Mouse (Mus musculus): ENCODE results near the gene Rnf224.
A peak's percentile ranks its signal among the peaks of the same experiment; 100 is the strongest.
"Not testable (repeated sequence)": the region's sequence is repeated elsewhere in the genome, so short reads cannot be mapped to it uniquely, and the experiment has no call there.

Gene Rnf224

DNA sequence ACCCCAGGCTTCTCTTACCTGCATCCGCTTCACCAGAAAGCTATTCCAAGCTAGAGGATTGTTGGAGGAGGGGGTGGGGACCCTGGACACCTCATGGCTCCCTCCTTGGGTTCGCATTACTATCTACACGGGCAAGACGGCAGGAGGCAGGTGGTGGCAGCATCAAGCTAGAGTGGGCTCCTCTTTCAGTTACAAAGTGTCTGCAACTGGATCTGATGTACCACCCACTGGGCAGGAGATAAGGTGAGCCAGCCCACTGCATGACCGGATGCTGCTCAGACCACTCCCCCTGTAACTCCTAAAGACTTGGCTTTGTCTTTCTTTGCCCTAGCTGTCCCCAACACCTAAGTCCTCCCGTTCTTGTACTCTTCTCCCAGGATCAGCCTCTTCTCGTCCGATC is at the start of gene Rnf224:
TSS of gene Rnf224 (minus strand) at position 174 of the 400 bp plus-strand sequence.
- DNase-seq: no peak

DNA sequence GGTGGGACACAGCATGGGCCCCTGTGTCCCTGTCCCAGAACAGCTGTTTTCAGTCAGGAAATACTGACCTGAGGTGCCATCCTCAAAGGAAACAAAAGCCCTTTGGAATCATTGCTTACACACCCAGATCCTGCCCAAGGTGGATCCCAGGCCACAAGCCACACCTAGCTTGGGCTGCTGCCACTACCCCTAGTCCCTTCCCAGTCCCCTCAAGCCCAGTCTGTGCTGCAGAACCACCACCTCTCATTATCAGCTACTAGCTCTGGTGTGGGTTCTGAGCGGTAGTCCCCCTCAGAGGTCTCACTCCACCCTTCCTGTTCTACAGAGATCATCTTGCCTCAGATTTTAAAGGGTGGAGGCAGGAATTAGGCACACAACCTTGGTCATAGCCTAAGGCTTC is 49.7 kb upstream of the Rnf224 start:
- no peak for DNase-seq

DNA sequence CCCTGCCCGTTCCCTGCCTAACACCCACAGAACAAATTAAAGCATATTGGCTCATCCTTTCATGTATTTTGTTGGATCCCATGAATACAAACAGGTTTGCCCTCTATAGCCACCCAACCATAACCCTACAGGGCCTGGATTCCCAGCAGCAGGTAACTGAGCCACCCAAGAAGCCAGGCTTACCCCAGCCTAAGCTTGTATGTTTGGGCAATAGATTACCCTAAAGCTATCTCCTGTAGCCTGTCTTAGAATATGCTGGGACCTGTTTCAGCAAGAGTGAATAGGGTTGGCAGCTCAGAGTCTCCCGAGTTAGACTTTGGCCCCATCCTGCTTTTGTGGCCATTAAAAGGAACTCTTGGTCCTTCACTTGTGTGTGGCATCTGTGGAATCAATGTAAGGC is 49.0 kb upstream of the Rnf224 start:
- DNase-seq: no peak

DNA sequence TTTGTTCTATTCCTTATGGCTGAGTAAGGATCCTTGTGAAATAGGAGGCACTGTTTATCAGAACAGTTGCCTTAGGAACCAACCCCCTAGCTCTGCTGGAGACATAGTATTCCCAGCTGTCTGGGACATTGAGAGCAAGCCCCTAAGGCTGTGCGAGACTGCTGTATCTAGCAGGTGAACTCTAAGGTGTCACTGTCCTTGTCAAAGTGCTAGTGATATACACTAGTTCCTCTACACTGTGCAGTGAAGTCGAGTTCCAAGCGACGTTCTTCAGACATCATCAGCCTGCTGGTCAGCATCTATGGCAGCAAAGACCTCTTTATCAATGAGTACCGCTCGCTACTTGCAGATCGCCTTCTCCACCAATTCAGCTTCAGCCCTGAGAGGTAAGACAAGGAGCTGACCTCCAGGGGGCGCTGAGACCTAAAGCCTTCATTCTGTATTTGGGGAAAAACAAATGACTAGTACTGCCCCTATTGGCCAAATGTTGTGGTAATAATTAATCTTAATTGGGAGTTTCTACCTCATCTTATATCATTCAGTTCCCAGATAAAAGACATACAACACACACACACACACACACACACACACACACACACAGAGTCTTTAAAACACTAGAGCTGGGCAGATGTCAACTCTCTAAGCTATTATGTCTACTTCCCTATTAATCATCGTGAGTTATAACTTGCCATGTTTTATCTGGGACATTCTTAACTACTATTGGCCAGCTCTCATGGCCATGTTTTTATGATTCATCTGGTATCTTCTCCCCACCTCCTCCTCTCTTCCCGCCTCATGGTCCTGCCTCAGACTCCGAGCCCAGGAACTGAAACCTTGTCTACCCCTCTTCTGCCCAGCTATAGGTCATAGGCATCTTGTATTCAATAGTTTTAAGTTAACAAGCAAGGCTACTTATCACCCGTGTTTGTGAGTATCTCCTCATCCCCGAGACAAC is 42.6 kb upstream of the Rnf224 start:
- DNase-seq: peak; percentile 86 to 94

DNA sequence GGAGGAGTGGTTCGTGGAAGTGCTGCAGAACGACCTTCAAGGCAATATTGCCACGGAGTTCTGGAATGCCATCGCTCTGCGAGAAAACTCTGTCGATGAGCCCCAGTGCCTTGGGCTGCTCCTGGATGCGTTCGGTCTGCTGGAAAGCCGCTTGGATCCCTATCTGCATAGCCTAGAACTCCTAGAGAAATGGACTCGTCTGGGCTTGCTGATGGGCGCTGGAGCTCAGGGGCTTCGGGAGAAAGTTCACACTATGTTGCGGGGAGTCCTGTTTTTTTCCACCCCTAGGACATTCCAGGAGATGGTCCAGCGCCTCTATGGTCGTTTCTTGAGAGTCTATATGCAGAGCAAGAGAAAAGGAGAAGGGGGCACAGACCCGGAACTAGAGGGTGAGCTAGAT is 36.4 kb upstream of the Rnf224 start:
- no peak for DNase-seq

DNA sequence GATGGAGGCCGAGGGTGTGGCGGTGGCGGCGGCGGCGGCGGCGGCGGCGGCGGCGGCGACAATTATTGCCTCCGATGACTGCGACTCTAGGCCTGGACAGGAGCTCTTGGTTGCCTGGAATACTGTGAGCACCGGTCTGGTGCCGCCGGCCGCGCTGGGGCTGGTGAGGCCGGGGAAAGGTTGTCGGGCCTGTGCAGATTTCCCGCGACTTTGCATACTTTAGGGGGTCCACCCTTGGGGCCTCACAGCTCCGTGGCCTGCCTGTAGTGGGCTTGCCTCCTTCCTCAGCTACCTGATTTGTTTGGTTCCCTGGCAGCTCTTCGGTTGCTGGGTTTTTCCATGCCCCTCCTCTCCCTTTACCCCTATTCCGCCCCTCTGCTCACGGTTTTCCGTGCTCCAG is 35.9 kb upstream of the Rnf224 start:
- no peak for DNase-seq

DNA sequence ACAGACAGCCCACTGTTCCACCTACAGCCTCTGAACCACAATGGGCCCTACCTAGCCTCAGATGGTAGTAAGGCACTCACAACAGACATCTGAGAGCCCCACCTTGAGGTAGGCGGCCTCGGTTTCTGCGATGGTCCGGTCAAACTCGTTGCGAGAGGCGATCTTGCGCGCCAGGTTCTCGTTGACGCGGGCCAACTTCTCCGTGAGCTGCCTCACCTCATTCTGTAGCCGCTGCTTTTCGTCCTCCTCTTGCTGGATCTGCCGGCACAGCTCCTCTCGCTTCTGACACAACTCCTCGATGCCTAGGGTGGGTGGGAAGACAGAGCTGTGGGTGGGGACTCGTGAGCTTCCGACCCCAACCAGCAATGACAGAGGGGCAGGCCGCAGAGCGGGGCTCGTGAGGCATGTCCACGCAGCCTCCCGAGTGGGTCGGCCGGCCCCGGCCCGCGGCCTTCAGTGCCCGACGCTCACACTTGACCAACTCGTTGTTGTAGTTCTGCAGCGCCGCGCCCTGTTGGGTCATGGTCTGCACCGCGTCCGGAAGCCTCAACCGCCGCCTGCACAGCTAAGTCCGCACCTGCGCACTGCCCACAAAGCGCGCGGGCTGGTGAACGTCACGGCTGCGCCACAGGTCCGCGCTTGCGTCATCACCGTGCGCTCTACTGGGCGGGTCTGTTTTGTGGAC is 35.4 kb upstream of the Rnf224 start, which contains the start of the genes Ssna1 and Anapc2:
TSS of gene Ssna1 (minus strand) at position 612 of the 685 bp plus-strand sequence.
TSS of gene Anapc2 (plus strand) at position 652 of the 685 bp plus-strand sequence.
- peak; percentile 97 to 99 for DNase-seq

DNA sequence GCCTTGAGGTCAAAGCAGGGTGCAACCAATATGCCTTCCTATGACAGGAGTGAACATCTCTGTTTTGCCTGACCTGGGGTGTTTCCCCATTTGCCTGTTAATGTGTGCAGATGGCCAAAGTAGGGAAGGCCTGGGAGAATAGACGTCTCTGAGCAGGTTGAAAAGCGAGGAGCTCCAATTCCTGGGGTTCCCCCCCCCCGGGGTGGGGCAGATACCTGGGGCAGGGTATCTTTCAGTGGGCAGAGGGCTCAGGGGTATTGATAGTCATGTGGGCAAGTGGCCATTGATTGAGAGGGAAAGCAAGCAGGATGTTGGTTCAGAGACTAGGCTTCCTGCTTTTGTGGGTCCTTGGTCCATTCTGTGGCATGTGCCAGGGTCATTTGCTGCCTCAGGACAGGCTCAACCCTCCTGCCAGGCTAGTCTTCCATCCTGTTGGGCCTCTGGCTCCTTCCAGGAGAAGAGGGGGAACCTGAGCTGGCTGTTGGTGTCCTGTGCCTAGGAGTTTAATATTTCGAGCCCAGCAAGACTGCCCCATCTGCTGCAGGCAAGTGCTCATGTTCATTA is 31.2 kb upstream of the Rnf224 start:
- DNase-seq: no peak

DNA sequence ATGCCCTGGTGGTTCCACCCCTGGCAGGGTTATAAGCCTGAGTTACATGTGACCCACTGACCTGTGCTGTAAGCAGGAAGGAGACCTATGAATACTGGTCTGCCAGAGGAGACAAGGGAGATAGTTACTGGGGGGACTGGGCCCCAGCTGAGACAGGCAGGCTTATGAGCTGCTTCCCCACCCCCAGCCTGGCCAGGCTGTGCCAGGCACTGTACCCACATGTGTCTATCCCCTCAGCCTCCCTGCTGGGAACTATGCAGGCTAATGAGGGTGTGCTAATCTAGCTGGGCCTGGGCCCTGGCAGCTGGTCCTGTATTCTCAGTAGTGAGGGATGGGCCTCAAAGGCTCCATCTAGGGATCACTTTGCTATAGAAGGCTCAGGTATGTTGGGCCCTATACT is 30.7 kb upstream of the Rnf224 start:
- no peak for DNase-seq

DNA sequence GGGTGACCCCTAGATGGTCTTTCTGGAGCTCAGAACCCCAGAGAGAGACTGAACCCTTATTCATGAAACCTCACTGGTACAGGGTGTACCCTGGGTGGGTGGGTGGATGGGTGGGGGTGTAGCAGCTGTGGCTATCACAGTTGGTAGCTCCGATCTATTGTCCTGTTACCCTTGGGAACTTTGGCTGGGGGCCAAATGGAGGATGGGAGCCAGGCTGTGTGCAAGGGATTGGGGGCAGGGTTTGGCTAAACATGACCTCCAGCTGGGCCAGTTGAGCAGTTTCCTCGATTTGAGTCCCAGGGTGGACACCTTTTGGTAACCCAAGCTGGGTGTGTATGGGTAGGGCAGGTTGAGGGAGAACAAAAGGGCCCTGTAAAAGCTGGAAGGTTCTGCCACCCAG is 30.1 kb upstream of the Rnf224 start:
- DNase-seq: peak; percentile 83 to 85

DNA sequence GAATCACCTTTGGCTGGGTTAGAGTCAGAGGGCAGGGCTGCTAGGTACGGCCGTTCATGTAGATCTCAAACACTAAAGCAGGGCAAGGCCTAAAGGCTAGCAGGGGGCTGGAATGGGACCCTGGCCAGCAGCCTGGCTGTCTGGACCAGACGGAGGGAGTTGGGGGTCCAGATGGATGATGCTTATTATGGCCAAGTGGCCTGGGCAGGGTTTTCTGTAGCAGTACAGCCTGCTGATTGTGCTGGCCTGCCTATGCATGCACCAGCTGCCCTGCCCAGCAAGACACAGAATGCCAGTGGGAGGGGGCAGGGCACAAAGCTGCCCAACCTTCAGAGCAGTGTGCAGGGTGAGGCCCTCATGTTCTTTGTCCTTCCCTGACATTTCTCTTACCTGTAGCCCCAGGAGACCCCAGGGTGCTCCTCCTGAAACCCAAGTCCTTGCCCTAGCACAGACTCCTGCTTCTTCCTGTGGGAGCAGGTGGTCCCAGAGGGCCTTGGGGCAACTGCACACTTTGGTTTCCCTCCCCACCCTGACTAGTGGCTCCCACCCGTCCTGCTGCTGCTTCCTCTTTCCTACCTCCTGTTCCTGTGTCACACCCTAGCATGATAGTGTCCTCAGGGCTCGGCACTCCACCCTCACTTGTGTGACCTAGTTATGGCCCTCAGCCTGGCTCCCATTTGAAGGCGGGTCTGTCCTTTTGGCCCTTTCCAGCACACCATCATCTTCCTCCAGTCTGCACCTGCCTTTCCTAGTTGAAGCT is 29.5 kb upstream of the Rnf224 start:
- peak; percentile 66 to 68 for DNase-seq

DNA sequence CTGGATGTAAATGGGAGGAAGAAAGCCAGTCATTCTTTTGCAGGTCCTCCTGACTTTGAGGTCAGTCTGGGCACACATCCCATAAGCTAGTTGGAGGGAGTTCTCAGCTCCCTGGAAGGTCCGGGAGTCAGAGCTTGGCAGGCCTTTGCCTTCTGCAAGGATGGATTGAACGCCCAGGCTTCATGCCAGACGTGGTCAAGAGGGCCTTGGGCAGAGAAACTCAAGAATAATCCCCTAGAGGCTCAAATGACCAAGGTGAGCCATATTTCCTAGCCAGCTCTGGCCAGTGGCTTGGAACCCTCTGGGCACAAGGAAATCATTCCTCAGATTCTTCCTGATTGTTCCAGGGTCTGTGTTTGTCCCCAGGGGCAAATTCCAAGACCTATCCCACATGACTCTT is 28.3 kb upstream of the Rnf224 start:
- DNase-seq: peak; percentile 89 to 90

DNA sequence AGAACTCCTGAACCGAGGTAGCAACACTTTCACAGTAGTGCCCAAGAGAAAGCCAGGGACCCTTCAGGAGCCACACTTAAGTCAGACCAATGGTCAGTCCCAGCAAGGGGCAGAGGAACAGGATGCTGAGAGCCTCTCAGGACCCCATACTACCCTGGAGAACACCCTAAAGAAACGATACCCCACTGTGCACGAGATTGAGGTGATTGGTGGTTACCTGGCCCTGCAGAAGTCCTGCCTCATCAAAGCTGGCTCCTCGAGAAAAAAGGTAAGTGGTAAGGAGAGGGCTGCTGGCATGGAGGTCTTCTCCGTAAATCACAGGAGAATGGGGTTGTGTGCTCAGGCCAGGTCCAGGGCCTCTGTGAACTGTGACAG is 27.7 kb upstream of the Rnf224 start:
- DNase-seq: no peak

DNA sequence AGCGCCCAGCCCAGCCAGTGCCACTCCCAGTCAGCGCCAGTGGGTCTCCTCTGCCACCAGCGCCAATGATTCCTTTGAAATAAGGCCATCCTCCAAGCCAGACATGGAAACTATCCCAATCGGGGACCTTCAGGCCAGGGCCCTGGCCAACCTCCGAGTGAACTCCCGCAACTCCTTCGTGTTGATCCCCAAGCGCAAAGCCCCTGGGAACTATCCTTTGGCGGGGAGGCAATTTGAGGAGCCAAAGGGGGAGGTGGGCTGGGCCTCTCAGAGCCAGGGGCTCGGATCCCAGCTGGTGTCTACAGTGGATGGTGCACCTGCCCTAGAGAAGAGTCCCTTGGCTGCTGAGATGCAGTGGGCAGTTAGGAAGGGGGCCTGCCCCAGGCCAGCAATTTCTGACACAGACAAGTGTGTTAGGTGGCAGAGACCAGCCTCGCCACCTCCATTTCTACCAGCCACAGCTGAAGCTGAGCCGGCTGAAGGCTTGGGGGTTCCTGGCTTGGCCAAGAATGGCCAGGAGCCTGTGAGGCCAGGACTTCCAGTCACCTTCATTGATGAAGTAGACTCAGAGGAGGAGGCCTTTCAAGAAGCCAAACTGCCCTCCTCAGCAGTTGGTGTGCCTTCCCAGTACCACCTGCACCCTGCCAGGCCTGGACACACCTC is 27.2 kb upstream of the Rnf224 start:
- peak in 1 of 2 experiments; percentile 30 for DNase-seq

DNA sequence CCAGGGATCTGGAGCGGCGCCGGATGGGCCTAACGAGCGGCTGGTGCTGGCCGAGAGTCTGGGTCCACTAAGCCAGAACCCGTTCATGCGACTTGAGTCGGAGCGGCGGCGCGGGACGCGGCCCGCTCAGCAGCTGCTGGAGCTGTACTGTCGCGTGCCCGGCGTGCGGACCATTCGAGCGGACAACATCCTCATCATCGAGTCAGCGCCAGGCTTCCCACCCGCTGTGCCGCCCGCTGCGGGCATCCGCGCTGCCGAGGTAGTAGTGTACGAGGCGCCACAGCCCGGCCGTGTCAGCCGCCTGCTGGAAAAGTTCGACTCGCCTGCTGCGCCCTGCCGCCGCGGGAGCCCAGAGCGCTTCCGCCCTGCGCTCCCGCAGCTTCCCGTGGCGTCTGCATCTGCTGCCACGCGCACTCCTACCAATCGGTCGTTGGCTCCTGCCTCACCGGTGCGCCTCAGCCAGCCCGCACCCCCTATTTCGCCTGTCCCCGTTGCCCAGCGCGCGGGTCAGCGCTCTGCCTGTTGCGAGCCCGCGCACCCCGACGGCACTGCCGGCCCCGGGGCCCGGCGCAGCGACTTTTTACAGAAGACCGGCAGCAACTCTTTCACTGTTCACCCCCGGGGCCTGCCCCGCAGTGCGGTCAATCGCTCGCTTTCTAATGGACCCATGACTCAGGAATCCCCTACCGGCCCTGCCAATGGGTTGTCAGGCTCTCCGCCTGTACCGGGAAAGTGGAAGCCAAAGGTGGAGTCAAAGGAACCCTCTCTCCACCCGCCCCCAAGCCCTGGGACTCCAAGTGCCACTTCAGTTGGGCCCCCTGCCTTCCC is 26.4 kb upstream of the Rnf224 start:
- DNase-seq: peak in 1 of 2 experiments; percentile 59

DNA sequence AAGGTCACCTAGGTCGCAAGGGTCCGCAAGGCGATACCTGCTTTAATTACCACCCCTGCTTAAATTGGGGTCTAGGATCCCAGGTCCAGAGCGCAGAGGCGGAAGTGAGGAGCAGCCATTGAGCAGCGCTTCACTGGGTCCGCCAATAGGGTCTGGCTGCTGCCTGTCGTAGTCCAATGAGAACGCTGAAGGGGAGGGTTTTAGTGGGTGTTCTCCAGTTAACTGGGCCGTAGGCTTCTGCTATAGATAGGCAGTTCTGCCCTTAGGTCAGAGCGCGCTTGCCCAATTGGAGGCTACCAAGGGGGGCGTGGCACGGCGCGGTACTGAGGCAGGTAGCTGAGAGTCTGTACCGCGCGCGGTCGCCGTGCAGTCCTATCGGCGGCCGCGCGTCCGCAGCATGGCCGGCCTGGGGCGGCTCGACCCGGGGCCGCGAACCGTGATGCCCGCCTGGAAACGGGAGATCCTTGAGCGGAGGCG is 25.7 kb upstream of the Rnf224 start, which contains the start of gene Tprn:
TSS of gene Tprn (plus strand) at position 328 of the 477 bp plus-strand sequence.
- DNase-seq: peak; percentile 97 to 99

DNA sequence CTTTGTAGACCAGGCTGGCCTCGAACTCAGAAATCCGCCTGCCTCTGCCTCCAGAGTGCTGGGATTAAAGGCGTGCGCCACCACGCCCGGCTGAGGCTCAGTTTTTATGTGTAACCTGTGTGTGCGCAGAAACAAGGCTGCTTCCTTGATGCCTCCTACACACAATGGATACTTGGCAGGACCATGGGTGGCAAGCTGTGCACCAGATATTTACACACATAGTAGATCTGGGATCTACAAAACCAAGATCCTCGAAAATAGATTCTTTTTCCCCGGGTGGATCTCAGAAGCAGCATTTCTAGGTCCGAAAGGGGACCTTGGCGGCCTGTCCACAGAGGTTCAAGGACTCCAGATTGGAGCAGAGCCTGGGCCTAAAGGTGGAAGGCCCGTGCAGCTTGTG is 25.3 kb upstream of the Rnf224 start:
- DNase-seq: no peak

DNA sequence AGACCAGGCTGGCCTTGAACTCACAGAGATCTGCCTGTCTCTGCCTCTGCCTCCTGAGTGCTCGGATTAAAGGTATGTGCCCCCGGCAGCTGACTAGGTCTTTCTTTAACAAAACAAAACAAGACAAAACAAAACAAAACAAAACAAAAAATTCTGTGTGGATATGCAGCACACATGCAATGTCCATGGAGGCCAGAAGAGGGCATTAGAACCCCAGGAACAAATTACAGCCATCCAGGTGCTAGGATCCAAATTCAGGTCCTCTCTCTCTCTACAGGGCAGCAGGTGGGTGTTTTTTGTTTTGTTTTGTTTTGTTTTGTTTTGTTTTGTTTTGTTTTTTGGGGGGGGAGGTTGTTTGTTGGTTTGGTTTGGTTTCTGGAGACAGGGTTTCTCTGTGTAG is 22.3 kb upstream of the Rnf224 start:
- peak in 1 of 2 experiments; percentile 56 for DNase-seq

DNA sequence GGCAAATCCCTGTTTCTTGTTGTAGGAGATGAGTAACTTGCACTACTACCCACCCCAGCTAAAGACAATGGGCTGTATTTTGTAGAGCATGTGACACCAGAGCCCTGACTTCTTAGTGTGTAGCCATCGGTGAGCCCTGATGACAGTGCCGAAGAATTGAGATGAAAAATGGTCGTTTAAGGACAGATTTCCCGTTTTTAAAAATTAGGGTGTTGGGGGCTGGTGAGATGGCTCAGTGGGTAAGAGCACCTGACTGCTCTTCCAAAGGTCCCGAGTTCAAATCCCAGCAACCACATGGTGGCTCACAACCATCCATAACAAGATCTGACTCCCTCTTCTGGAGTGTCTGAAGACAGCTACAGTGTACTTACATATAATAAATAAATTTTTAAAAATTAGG is 20.7 kb upstream of the Rnf224 start:
- DNase-seq: not testable (repeated sequence)

DNA sequence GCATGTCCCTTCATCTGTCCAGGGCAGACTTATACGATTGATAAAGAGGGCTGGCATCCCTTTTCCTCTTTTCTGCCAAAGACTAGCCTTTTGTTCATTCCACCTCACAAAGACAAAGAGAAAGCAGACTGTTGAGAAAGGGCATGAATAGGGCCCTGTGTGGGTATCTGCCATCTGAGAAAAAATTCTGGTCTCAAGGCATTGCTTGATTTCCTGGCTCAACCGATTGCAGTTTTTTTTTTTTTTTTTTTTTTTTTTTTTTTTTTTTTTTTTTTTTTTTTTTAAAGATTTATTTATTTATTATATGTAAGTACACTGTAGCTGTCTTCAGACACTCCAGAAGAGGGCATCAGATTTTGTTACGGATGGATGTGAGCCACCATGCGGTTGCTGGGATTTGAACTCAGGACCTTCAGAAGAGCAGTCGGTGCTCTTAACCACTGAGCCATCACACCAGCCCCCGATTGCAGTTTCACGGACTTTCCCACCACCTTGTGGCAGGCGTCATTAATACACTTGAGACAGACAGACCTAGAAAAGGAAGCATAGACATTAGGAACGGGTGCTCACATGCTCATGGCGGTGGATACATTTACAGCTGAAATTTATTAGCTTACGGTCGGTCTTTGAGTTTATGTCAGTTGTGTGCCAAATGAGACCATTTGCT is 20.0 kb upstream of the Rnf224 start:
- peak; percentile 64 to 82 for DNase-seq

All from kidney, postnatal 36 days (tissue).